Mouse (Mus musculus): Measurements from ENCODE around the gene Kctd18.

Gene Kctd18

DNA sequence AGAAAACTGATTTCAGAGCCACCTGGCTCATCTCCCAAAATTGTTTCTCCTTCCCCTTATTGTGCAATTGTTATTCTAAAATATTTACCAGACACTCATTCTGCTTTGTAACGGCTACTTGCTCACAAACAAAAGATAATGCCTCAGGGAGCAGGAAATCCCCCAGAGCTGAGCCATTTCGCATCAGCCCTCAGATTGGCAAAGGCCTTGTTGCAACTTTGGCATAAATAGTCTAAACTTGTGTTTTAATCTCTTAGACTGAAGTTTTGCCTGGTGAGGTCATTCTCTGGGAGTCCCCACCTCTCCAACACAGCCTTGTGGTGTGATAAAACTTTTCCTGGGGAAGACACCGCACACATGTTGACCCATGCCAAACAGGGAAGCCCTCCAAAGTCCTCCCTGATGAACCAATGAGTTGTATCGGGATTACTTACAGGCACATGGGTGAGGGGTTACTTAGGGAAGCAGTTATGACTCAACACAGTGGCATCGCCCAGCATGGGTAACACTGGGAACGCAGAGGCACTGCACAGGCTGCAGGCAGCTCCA, 29.6 kb downstream of the Kctd18 start:
- no peak for DNase-seq (ENCODE audit: extremely low spot score)

DNA sequence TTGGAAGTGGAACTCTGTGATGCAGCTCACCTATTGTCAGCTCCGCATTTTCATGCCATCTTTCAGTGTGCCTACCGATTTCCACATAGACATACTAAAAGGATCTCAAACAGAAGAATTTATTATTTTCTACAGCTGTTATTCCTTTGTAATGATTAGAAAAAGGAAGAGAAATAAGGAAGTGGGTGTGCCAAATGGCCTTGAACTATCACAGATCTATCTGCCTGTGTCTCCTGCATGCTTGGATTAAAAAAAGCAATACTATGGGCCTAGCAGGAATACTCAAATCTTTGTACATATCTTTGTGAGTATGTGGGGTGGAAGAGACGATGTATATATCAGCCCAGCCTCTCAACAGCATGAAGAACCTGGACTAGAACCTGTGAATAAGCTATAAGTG, 41.9 kb downstream of the Kctd18 start:
- DNase-seq (ENCODE audit: extremely low spot score) = no peak

DNA sequence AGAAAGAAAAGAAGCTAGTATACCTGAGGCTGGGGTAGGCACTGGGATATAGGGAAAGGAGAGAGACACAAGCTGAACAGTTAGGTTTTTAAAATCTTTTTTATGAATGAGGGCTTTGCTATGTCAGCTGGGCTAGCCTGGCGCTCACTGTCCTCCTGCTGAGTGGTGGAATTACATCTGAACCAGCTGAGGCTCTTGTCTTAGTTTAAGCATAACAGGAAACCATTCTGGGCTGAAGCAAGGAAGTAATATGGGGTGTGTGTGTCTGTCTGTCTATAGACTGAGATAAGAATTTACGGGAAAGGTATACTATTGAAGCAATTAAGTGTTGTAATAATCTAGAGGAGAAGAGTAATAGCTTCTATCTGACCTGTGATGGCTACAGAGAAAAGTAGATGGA, 47.2 kb downstream of the Kctd18 start:
- no peak for DNase-seq (ENCODE audit: extremely low spot score)

DNA sequence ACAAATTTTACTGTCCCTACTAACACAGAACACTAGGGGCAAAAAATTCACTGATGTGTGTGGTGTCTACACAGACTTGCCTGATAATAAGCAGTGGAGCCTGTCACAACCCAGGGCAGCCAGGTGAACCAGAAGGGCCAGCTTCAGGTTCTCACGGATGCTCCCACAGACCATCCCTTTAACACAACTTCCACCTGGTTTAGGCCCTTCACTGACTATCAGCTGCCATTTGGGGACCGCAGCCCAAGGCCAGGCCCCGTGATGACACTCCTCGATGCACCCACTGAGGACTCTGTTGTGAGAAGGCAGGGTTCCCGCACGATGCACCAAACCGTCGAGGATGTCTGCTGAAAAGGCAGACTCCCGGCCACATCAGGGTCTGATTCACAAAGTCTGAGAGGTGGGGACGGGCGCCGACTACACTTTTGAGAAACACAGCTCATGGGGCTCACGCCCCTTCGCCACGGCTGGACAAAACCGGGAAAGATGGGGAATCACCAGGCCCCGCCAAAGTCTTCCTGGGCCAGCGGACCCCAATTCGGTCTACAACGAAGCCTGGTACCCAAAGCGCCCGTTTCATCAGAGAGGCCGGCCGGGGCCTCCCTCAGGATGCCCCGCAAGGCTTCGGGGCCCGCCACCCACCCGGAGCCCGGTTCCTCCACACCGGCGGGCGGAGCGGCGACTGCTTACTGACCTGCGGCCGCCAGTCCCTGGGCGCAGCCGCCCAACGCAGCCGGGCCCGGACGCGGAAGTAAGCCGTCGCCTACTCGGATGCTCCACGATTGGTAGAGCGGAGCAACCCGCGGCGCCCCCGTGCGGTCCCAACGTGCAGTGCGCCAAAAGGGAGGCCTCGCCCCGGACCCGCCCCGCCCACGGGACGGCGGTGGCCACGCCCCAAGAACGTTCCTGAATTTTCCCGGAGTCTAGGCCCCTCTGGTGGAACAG, 49.2 kb downstream of the Kctd18 start:
- DNase-seq (ENCODE audit: extremely low spot score) = peak; percentile 98

DNA sequence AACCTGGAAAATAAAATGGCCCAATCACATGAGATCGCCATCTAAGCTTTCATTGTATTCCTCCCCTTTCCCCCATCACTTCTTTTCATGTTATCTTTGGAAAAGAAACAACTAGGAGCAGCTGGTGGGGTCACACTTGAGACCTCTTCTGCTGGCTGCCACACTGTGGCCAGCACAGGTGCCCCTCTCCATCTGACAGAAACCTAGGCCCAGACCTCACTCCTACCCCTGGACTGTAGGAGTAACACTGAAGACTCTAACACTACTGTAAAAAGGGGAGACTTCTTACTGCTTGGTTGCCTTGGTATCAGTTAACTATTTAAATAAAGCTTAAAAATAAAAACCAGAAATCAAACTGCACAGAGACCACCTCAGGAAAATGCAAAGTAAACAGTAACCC, 63.0 kb downstream of the Kctd18 start:
- DNase-seq (ENCODE audit: extremely low spot score) = no peak

DNA sequence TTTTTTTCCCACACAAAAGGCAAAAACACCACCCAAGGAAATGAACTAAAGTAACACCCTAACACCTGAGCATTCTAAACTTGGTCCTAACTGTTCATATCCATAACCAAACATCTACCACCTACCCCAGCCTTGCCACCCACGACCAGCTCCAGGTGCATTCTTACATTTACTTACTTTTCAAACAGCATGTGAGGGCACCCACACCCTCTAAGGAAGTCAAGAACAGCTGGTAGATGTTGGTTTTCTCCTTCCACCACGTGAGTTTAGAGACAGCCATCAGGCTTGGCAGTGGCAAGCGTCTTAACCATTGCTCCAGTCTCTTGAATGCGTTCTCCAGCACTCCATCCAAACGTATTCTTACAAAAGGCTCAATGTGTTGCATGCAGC, 64.4 kb downstream of the Kctd18 start:
- no peak for DNase-seq (ENCODE audit: extremely low spot score)

DNA sequence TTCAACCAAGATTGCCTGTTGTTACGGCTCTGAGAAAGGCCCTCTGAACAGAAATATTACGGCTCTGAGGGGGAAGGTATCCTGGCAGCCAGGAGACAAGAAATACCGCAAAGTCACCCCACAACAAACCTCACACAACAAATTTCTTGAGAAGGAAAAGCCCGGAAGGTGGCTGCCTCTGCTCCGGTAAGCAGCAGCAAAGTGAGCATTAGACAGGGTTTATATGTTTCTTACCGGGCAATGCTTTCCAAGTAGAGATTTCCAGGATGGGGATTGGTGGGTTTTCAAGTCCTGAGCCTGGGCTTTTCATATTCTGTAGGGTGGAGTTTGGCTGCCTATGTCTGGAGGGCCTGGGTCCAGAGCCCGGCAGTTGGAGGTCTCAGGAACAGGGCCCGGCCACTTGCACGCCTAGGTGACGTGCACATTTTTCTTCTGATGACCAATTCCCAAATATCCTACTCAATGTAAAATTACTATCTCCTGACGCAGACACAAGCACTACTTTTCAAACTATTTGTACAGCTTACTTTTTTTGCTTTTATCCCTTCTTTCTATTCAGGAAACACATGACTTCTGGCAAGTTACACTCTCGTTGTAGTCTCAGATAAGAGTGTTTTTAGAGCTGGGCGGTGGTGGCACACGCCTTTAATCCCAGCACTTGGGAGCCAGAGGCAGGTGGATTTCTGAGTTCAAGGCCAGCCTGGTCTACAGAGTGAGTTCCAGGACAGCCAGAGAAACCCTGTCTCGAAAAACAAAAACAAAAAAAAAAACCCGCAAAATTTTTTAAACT, 65.0 kb downstream of the Kctd18 start:
- no peak for DNase-seq (ENCODE audit: extremely low spot score)

DNA sequence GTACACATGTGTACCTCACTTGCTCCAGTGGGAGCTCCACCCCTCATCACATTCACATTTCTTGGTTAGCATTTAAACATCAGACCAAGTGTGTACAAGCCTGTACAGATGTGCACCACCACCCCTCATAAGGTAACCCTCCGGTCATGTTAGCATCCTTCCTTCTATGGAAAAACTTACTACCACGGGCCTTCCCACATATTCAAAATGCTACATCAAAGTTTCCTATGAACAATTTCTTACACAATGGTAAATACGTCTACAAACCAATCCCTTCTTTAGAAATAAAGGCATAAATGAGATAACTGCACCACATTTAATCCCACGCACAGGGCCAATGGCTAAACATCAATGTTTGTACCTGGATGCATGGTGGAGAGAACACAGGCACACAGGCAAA, 66.2 kb downstream of the Kctd18 start:
- no peak for DNase-seq (ENCODE audit: extremely low spot score)

DNA sequence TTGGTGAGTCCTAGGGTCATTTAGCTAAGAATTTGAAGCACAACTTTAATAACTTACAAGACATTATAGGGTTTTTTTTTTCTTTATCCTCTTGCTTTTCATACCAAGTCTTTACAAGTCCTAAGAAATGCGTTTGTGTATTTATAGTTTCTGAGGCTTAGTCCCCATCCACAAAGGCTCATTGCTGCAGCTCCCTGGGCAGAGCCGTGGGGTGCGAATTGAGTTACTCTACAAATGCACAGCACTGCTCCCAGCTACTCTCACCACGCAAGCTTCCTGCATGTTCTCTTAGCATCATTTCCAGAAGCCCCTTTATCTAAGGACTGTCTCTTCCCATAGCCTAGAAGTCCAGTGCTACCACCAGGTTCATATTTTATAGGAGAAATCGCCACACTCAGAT, 69.0 kb downstream of the Kctd18 start:
- DNase-seq (ENCODE audit: extremely low spot score) = no peak

DNA sequence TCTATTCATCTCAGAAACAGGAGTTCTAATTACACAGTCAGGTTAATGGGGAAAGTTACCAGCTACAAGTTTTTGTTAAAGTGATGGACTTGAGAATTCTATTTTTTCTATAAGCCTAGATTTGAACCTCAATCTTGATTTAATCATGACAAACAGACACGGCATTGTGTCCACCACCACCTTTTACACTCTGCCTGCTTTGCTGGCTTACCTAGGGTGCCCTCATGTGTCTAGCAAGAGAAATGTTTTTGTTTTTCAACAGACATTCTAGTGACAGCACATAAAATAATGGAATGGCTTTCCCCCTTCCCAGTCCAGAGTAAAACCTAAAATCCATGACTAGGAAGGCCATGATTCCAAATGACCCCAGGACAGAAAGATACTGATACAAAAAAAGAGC, 69.6 kb downstream of the Kctd18 start:
- DNase-seq (ENCODE audit: extremely low spot score) = no peak

DNA sequence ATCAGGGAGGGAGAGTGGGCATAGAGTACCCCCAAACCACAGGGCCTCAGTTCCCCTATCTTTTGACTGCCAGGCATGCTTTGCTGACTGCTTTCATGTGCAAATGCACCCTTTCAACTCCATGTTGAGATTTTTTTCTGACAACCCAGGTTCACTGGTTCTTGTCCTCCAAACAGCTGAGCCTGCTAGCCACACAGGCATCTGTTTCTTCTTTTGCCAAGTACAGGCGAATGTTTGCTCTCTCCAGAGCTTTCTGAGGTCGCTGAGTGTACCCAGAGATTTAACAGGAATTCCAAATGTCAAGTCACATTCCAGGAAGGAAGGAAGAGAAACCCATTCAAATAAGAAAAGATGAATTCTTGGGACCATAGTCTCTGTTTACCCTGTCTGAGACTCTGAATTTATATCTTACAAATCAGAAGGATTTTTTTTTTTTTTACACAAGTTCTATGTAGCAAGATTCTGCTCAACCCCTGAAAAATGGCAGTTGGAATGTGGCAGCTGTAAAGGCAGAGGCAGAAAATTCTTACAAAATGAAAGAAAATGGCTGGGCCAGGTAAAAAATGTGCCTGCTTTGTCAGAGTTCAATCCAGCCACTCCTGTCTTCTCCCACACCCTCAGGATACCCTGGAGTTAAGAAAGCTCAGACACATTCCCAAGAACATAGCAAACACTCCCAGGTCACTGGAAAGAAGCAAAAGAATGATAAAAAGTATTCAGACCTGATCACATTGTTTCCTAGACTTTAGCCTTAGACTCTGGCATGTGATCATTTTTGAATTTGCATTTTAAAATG, 71.0 kb downstream of the Kctd18 start:
- no peak for DNase-seq (ENCODE audit: extremely low spot score)

DNA sequence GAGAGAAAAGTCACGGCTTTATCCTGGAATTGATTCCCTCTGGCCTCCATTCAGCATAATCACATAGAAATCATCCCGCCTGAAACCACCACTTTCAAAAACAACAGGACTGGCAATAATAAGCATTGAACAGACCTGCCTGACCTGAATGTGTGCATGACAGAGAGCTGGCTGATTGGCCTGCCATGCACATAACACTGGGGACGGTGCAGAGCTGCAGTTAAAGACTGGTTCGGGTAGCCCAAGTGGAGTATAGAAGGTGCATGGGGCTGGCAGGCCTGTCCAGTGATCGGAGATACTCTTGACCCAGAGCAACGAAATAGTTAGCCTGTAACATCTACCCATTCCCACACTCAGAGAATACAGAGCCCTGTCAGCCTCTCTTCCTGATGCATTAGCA, 76.5 kb downstream of the Kctd18 start:
- no peak for DNase-seq (ENCODE audit: extremely low spot score)

DNA sequence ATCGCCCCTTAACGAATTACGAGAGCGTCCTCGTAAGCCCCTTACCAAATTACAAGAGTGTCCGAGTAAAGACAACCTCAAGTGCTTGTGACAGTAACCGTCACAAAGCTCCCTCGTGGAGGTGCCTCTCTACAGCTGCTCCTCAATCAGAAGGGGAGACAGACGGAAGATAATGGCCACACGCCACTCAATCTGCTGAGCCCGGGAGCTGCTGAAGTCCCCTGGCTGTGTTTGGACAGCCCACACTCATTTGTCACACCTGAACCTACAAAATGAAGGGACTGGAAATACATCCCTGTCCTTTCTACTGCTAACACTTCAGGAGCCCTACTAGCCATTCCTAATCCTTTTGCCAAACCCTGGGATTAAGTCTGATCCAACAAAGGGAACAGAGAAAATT, 77.0 kb downstream of the Kctd18 start:
- DNase-seq (ENCODE audit: extremely low spot score) = no peak

DNA sequence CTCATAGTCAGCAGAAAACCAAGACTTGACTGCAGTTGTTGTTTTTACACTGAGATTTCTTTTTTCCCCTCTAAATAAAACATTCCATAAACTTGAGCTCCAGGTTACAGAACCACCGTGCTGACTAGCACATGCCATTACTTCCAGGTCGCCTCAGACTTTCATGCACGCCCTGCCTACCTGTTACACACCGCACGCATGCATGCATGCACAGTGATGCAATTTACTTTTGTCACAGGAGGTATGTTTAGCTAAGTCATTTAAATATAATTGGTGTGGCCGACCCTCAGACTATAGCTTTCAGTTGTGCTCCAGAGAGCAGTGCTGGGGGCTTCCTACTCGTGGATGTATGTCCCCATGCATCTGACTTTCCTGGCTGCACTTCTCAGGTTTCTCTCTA, 77.7 kb downstream of the Kctd18 start:
- DNase-seq (ENCODE audit: extremely low spot score) = no peak

DNA sequence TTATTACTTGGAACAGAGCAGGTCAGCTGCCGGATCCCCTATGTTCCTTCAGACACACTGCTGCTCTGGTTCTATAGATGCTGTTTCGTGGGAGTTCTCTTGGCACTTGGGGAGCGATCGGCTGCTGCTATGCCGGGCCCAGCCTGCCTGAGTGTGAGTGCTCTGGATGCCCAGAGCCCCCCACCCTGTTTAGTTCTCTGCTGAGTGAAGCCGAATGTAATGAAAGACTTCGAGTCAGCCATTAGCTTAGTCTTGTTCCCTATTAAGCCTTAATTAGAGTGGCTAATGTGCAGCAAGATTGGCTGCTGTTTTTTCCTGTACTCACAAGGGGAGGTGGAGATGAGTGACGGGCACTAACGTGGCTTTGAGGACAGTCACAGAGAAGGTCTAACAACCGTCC, 78.1 kb downstream of the Kctd18 start:
- no peak for DNase-seq (ENCODE audit: extremely low spot score)

DNA sequence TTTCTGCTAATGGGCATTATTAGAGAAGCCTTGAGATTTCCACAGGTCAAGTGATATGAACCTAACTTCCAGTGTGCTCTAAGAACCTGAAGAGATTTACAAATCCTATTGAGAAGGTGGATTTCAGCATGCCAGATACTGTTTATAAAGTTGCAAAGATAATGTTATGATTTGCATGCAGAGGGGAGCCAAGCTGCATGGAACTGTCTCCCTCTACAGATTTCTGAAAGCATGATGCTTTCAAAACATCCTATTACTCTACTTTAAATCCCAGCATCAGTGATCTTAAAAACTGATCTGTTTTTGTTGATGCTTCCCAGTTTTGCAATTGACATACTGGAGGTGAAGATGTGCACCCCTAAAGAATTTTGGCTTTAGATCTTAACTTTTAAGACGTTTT, 84.5 kb downstream of the Kctd18 start:
- no peak for DNase-seq (ENCODE audit: extremely low spot score)

DNA sequence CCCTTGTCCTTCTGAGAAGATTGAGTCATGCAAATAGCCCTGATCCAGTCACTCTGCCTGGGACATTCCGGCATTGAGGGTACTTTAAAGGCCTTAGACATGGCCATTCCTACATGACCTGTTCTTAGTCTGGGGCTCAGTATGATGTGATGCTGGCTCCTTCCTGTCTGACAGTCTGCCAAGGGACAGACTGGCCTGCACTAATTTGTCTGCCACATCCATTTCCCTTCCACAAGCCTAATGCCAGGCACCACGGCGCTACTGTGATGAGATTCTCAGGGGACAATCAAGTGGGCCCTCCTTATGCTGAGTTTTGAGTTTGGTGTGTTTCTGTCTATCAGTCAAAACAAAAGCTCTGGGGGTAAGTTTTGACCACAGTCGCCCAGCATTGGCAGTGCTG, 100.2 kb downstream of the Kctd18 start:
- DNase-seq (ENCODE audit: extremely low spot score) = no peak

DNA sequence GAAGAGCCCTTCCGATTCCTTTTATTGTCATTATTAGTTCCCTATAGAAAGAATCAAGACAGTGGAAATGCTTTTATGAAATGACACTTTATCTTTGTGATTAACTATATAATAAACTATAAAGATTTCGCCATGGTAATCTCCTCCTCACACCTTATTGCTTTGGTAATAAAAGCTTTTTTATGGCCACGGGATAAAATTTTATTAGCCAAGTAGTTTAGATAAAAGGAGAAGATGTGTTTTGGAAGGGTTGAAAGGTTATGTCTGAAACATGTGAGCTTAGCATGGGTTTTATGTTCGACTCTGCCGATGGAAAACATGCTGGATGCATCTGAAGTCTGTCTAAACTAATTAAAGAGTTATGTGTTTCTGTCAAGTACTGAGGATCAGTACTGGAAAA, 101.4 kb downstream of the Kctd18 start:
- DNase-seq (ENCODE audit: extremely low spot score) = no peak

DNA sequence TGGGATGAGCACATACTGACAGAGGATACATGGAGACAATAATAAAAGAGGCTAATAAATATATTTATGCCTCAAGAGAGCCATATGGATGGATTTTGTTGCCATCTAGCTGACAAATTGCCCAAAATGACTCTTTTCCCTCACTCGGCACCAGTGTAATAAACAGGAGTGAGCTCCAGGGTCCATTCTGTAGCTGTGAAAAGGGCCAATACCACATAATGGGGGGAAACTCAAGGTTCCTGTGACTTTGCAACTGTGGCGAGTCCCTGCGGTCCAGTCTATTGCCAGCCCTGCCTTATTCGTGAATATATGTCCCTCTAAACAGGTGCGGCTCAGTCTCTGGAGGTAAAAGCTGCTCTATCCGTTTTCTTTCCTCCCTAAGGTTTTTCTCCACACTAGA, 107.2 kb downstream of the Kctd18 start:
- DNase-seq (ENCODE audit: extremely low spot score) = no peak

DNA sequence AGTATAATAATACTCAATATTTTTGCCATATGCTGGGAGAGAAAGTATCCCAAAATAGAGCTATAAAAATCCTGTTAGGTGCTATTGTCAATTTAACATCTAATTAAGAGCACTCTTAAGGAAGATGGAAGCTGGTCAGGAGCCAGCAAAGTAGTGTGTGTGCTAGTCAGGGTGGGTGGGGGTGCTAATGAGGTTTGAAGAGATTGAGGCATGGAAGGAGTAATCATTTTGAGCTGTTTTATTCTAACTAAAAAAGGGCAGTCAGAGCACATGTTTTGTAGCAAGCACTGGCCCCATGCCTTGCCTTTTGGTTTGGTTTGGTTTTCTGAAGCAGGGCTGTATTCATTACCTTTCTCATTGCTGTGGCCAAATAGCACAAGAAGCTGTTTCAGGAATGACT, 112.4 kb downstream of the Kctd18 start:
- DNase-seq (ENCODE audit: extremely low spot score) = no peak

DNA sequence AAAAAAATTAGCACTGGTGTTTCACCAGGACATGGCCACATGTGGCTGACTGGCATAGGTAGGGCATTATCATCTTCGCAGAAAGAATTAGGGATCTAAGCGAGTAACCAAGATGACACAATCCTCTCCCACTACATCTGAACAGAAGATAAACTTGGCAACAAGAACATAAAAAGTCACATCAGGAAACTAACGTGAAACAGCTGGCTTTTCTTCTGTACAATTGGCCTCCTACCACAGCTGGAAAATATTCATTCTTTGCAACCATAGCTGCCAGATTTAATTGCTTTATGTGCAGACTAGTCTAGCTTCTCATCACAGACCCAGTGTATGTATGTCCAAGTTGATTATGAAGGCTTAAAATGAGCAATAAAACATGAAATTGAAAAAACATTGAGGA, 112.8 kb downstream of the Kctd18 start:
- DNase-seq (ENCODE audit: extremely low spot score) = no peak
